13 mouse cellular contexts compared by ENCODE assay signal in the genomic region with DNA sequence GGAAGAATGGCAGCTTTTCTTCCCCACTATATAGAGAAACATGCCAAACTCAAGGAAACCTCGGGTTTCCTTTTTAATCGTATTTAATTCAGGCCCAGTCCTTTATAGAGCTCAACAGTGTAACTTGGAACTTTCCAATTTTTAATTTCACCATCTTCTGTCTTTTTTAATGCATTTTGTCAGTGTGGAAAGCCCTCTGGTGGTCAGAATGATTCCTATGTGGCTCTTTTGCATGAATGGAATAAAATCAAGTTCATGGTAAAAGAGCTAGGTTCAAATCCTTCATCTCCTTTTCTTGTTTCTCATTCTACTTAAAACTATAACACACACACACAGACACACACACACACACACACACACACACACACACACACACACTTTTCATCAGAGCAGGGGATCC.
DNase-seq lines count a peak whose midpoint lies in the region; ATAC-seq and TF ChIP-seq lines count a peak whose summit lies in the region.
"Had no signal": no experiment of that assay in that cellular context is flagged by ENCODE, and none has a peak within 500 bp of the region (broad histone marks: within the 10 kb centered on the region; RNA-seq: fewer than 3 reads in every experiment).

No protein-coding gene starts in this region.

- dilution Hi-C loops in CH12.LX (cut with MboI; ENCODE audit: extremely low pct_ligation_motif_present, extremely low pct_unique_long_range_greater_than_20kb, low sequenced_read_pairs): no loop called here

- no peak for TF ChIP-seq EP300 in liver, postnatal 0 days (IDR thresholded peaks at IDR 0.05; ENCODE audit: low read depth)
- no peak for TF ChIP-seq EP300 in CH12.LX (IDR thresholded peaks at IDR 0.05; ENCODE audit: low read length)

- H3K4me2 ChIP-seq in liver, postnatal 0 days (ENCODE audit: low read depth, low read length): no peak overlapping the region
- H3K4me2 ChIP-seq in liver, embryonic 12.5 days: no peak overlapping the region
- H3K4me2 ChIP-seq in CH12.LX (ENCODE audit: insufficient read depth, low read depth, poor library complexity, severe bottlenecking): no peak overlapping the region
- H3K4me2 ChIP-seq: hindbrain, embryonic 12.5 days; intestine, embryonic 15.5 days; liver, embryonic 13.5 days had no signal

- no peak for TF ChIP-seq POLR2A in kidney, adult 2 months (IDR thresholded peaks at IDR 0.05; ENCODE audit: low read depth, low read length)
- no peak for TF ChIP-seq POLR2A in CH12.LX (IDR thresholded peaks at IDR 0.05; ENCODE audit: low read depth, low read length)

- H3K4me1 ChIP-seq in kidney, adult 2 months (ENCODE audit: control insufficient read depth, insufficient read depth, low read length): 0 out of 2 replicates have a peak, but pooled peaks cover 2% of the 10 kb centered on the region
- no peaks in the 10 kb centered on the region for H3K4me1 ChIP-seq in liver, postnatal 0 days (ENCODE audit: insufficient read depth)
- peaks cover 10% of the 10 kb centered on the region; the same call in 1 of the 2 replicates for H3K4me1 ChIP-seq in liver, embryonic 12.5 days
- H3K4me1 ChIP-seq in CH12.LX (ENCODE audit: control insufficient read depth in 1 of 2, insufficient read depth in 2 of 2): peaks cover 2 to 13% of the 10 kb centered on the region in 2 experiments; a peak in 2 of 4 replicates
- H3K4me1 ChIP-seq: intestine, embryonic 15.5 days; liver, embryonic 13.5 days had no signal

- no peak for ATAC-seq in liver, postnatal 0 days
- ATAC-seq in liver, embryonic 12.5 days: no peak
- ATAC-seq in CD4-positive, CD25-positive, alpha-beta regulatory T cell, adult 4 months: no peak
- ATAC-seq: intestine, embryonic 15.5 days had no signal

- in situ Hi-C loops in CH12.LX (cut with MboI; ENCODE audit: low pct_ligation_motif_present, low pct_unique_long_range_greater_than_20kb, low sequenced_read_pairs): no loop called here

- no peaks in the 10 kb centered on the region for H3K79me2 ChIP-seq in CH12.LX (replicated peaks; ENCODE audit: control insufficient read depth, extremely low read depth, insufficient read depth, poor library complexity, severe bottlenecking)

- DNase-seq in kidney, adult 2 months: peak; percentile 31
- no peak for DNase-seq in kidney, adult 11 months
- no peak for DNase-seq in liver, postnatal 0 days
- DNase-seq in CH12.LX (ENCODE audit: extremely low read depth) (no peak), adipocyte (ENCODE audit: low spot score) (peak; percentile 43)
- DNase-seq: cerebellum, adult 2 months; liver, embryonic 13.5 days; retina, postnatal 1 day; thymus, adult 2 months had no signal

- 82% methylated on average over 2 of the region's 2 CpGs for WGBS in kidney, adult 2 months
- 63% methylated on average over 2 of the region's 2 CpGs for WGBS in liver, postnatal 0 days (ENCODE audit: insufficient replicate concordance)
- 76% methylated on average over 2 of the region's 2 CpGs for WGBS in liver, embryonic 12.5 days (ENCODE audit: insufficient replicate concordance)

- peak; percentile 9 for TF ChIP-seq RAD21 in CH12.LX (IDR thresholded peaks at IDR 0.05; ENCODE audit: low read depth, low read length)

- no peak overlapping the region for H3K4me3 ChIP-seq in kidney, adult 2 months (ENCODE audit: insufficient read depth, low read depth, low read length)
- no peak overlapping the region for H3K4me3 ChIP-seq in liver, postnatal 0 days (ENCODE audit: low read depth, low read length)
- H3K4me3 ChIP-seq in liver, embryonic 12.5 days: no peak overlapping the region
- no peak overlapping the region for H3K4me3 ChIP-seq in CH12.LX (replicated peaks in 1 of 3; ENCODE audit: low read depth in 2 of 3, low read length in 2 of 3, poor library complexity in 1 of 3)
- H3K4me3 ChIP-seq: hindbrain, embryonic 12.5 days; intestine, embryonic 15.5 days; liver, embryonic 13.5 days had no signal

- H3K9ac ChIP-seq in liver, postnatal 0 days (replicated peaks): no peak overlapping the region
- no peak overlapping the region for H3K9ac ChIP-seq in liver, embryonic 12.5 days
- H3K9ac ChIP-seq in CH12.LX (ENCODE audit: insufficient read depth, low read depth): no peak overlapping the region
- H3K9ac ChIP-seq: hindbrain, embryonic 12.5 days; intestine, embryonic 15.5 days; liver, embryonic 13.5 days had no signal

- H3K27ac ChIP-seq in kidney, adult 2 months (ENCODE audit: insufficient read depth, low read depth, low read length): no peak overlapping the region
- no peak overlapping the region for H3K27ac ChIP-seq in liver, postnatal 0 days (ENCODE audit: low read depth)
- H3K27ac ChIP-seq in liver, embryonic 12.5 days: no peak overlapping the region
- no peak overlapping the region for H3K27ac ChIP-seq in CH12.LX (ENCODE audit: insufficient read depth, low read depth)
- H3K27ac ChIP-seq: hindbrain, embryonic 12.5 days; intestine, embryonic 15.5 days; liver, embryonic 13.5 days had no signal

- TF ChIP-seq CTCF in kidney, adult 2 months (conservative IDR thresholded peaks at IDR 0.05; ENCODE audit: insufficient read depth, insufficient read length, low read depth, low read length): no peak
- peak; percentile 23; the same call in 1 of the 2 replicates for TF ChIP-seq CTCF in liver, postnatal 0 days (IDR thresholded peaks at IDR 0.05; ENCODE audit: low read depth)
- TF ChIP-seq CTCF in CH12.LX (conservative IDR thresholded peaks at IDR 0.05 in 1 of 2, IDR thresholded peaks at IDR 0.05 in 1 of 2; ENCODE audit: low read depth in 2 of 2, low read length in 2 of 2): no peak

- no peaks in the 10 kb centered on the region for H3K9me3 ChIP-seq in liver, postnatal 0 days (ENCODE audit: low read length)
- no peaks in the 10 kb centered on the region for H3K9me3 ChIP-seq in liver, embryonic 12.5 days (replicated peaks)
- H3K9me3 ChIP-seq in CH12.LX (replicated peaks; ENCODE audit: low read length): no peaks in the 10 kb centered on the region
- H3K9me3 ChIP-seq: hindbrain, embryonic 12.5 days; intestine, embryonic 15.5 days; liver, embryonic 13.5 days had no signal

- no peaks in the 10 kb centered on the region for H3K36me3 ChIP-seq in kidney, adult 2 months (ENCODE audit: control insufficient read depth, insufficient read depth, low read length)
- no peaks in the 10 kb centered on the region for H3K36me3 ChIP-seq in liver, postnatal 0 days (replicated peaks; ENCODE audit: insufficient read depth, low read length)
- H3K36me3 ChIP-seq in liver, embryonic 12.5 days: no peaks in the 10 kb centered on the region
- H3K36me3 ChIP-seq in CH12.LX (replicated peaks in 1 of 2; ENCODE audit: control insufficient read depth in 1 of 2, insufficient read depth in 1 of 2, low read length in 1 of 2): no peaks in the 10 kb centered on the region
- H3K36me3 ChIP-seq: hindbrain, embryonic 12.5 days; intestine, embryonic 15.5 days; liver, embryonic 13.5 days had no signal

- no peaks in the 10 kb centered on the region for H3K27me3 ChIP-seq in kidney, adult 2 months (replicated peaks; ENCODE audit: control insufficient read depth, insufficient read depth, low read length)
- no peaks in the 10 kb centered on the region for H3K27me3 ChIP-seq in liver, postnatal 0 days (ENCODE audit: insufficient read depth, low read length)
- 0 out of 2 replicates have a peak, but pooled peaks cover 3% of the 10 kb centered on the region for H3K27me3 ChIP-seq in liver, embryonic 12.5 days (replicated peaks)
- H3K27me3 ChIP-seq in CH12.LX (replicated peaks): no peaks in the 10 kb centered on the region
- H3K27me3 ChIP-seq: intestine, embryonic 15.5 days; liver, embryonic 13.5 days had no signal

TF ChIP-seq in CH12.LX, 34 proteins besides CTCF, POLR2A, EP300 and RAD21:
- TF ChIP-seq UBTF (IDR thresholded peaks at IDR 0.05; ENCODE audit: low read depth, low read length) (no peak), HCFC1 (IDR thresholded peaks at IDR 0.05; ENCODE audit: low read depth, low read length) (no peak), KAT2A (IDR thresholded peaks at IDR 0.05; ENCODE audit: insufficient replicate concordance, low read length) (no peak), PAX5 (IDR thresholded peaks at IDR 0.05; ENCODE audit: low read length) (no peak), IRF4 (IDR thresholded peaks at IDR 0.05; ENCODE audit: low read depth, low read length) (no peak), MAFK (IDR thresholded peaks at IDR 0.05; ENCODE audit: insufficient replicate concordance, low read length) (no peak), ZMIZ1 (IDR thresholded peaks at IDR 0.05; ENCODE audit: low read depth, low read length) (no peak), ETS1 (conservative IDR thresholded peaks at IDR 0.05; ENCODE audit: low read depth, low read length) (no peak), ZNF384 (IDR thresholded peaks at IDR 0.05; ENCODE audit: low read depth, low read length) (no peak), SMC3 (IDR thresholded peaks at IDR 0.05; ENCODE audit: low read depth, low read length) (no peak), MAX (IDR thresholded peaks at IDR 0.05; ENCODE audit: low read length) (no peak), TCF12 (IDR thresholded peaks at IDR 0.05; ENCODE audit: low read depth, low read length) (no peak), NRF1 (IDR thresholded peaks at IDR 0.05; ENCODE audit: low read depth, low read length) (no peak), ELF1 (IDR thresholded peaks at IDR 0.05; ENCODE audit: low read depth, low read length) (no peak), MEF2A (IDR thresholded peaks at IDR 0.05; ENCODE audit: borderline replicate concordance, low read depth, low read length) (no peak), GABPA (IDR thresholded peaks at IDR 0.05; ENCODE audit: insufficient replicate concordance, low read depth, low read length) (no peak), NELFE (IDR thresholded peaks at IDR 0.05; ENCODE audit: low read depth, low read length) (no peak), ZC3H11A (IDR thresholded peaks at IDR 0.05; ENCODE audit: low read depth, low read length) (no peak), MAZ (IDR thresholded peaks at IDR 0.05; ENCODE audit: low read depth, low read length) (no peak)

Comparison
In these comparisons a context has a peak if more than half of its experiments do, and no peak if none do; other contexts are left out.
1. DNase-seq: peak in kidney, adult 2 months (single experiment) and adipocyte (single experiment); none in kidney, adult 11 months (single experiment), liver, postnatal 0 days (single experiment) and CH12.LX (single experiment).